Mouse (Mus musculus) liver, embryonic 16.5 days (tissue): ENCODE results near the gene Kif24. TPM values are rescaled to one million over a fixed set of nuclear protein-coding genes. Genes with fewer than 3 reads are reported as not detected.
"Not testable (repeated sequence)": the region's sequence is repeated elsewhere in the genome, so short reads cannot be mapped to it uniquely, and the experiment has no call there.

ENCODE experiments used
- ATAC-seq: fragments of 200-750 bp; cut with Nextera tagmentation; 2 replicates; pipeline ENCODE4 v1.8.0; 2017; ENCODE audit warnings: low read depth, mild to moderate bottlenecking, moderate number of reproducible peaks, moderate library complexity
- H3K27ac ChIP-seq: fragments of 300-500 bp; sonication (generic); 2 replicates; pipeline ENCODE4 v1.5.1; 2014; ENCODE audit warnings: mild to moderate bottlenecking, low read length
- H3K27me3 ChIP-seq: fragments of 300-500 bp; sonication (generic); 2 replicates; pipeline ENCODE4 v1.6.1; 2014; ENCODE audit warnings: low read depth, low read length, mixed read lengths; ENCODE audit not compliant: control insufficient read depth, insufficient read depth
- H3K36me3 ChIP-seq: fragments of 300-500 bp; sonication (generic); 2 replicates; pipeline ENCODE4 v1.6.1; 2014; ENCODE audit warnings: mild to moderate bottlenecking; ENCODE audit not compliant: control insufficient read depth, insufficient read depth
- H3K4me1 ChIP-seq: fragments of 300-500 bp; sonication (generic); 2 replicates; pipeline ENCODE4 v1.6.1; 2014; ENCODE audit warnings: low read depth, low read length, mixed read lengths; ENCODE audit not compliant: control insufficient read depth
- H3K4me2 ChIP-seq: fragments of 300-500 bp; sonication (generic); 2 replicates; pipeline ENCODE4 v1.6.1; 2014; ENCODE audit warnings: low read depth, low read length, mixed read lengths
- H3K4me3 ChIP-seq: fragments of 300-500 bp; sonication (generic); 2 replicates; pipeline ENCODE4 v1.5.1; 2014; ENCODE audit warnings: low read depth, mild to moderate bottlenecking, low read length
- H3K9ac ChIP-seq: fragments of 300-500 bp; sonication (generic); 2 replicates; pipeline ENCODE4 v1.6.1; 2014; ENCODE audit warnings: low read depth, low read length
- H3K9me3 ChIP-seq: fragments of 300-500 bp; sonication (generic); replicated peaks from 2 replicates; pipeline ENCODE4 v1.6.1; 2016; ENCODE audit warnings: low read length; ENCODE audit not compliant: control insufficient read depth
- WGBS: fragments of 180-500 bp; shearing (Covaris S2); extraction: QIAGEN DNeasy Blood & Tissue Kit; methylation state at CpG from one replicate; pipeline ENCODE4 v1.1.7; 2014; ENCODE audit not compliant: insufficient replicate concordance; 5-methylcytosine and 5-hydroxymethylcytosine counted together
- polyA plus RNA-seq: library from polyadenylated mRNA; unstranded; fragments of >200 nt; fragmentation: Nextera tagmentation; extraction: Ambion mirVana; gene quantifications from 2 replicates; pipeline ENCODE4 v1.2.1, GENCODE M21; 2015

Kif24 gene
- polyA plus RNA-seq, 1 experiment from 2014 or later, result 4.9 TPM

GRCm38 (mm10) chr4:41477648-41478160, 13.0 kb upstream of the Kif24 start:
- H3K27ac ChIP-seq, result no peak overlapping the region
- H3K27me3 ChIP-seq, result no peaks in the 10 kb centered on the region
- H3K4me3 ChIP-seq, result no peak overlapping the region
- 79% methylated on average over 9 of the region's 9 CpGs for WGBS
- no peak overlapping the region for H3K4me2 ChIP-seq
- H3K9me3 ChIP-seq, result no peaks in the 10 kb centered on the region
- no peak for ATAC-seq
- no peak overlapping the region for H3K9ac ChIP-seq
- H3K36me3 ChIP-seq, result 0 out of 2 replicates have a peak, but pooled peaks cover 3% of the 10 kb centered on the region
- H3K4me1 ChIP-seq, result no peaks in the 10 kb centered on the region

- Histone ChIP-seq H3K4me3 (no peak overlapping the region), H3K36me3 (no peaks in the 10 kb centered on the region), H3K9ac (no peak overlapping the region), H3K9me3 (no peaks in the 10 kb centered on the region), H3K27me3 (no peaks in the 10 kb centered on the region), H3K27ac (no peak overlapping the region), H3K4me2 (no peak overlapping the region), H3K4me1 (no peaks in the 10 kb centered on the region)
- no peak for ATAC-seq
- WGBS, result 71% methylated on average over 1 of the region's 1 CpGs
Observed at GRCm38 (mm10) chr4:41471384-41471689, 6.7 kb upstream of the Kif24 start.

- H3K27me3 ChIP-seq, result no peaks in the 10 kb centered on the region
- no peaks in the 10 kb centered on the region for H3K9me3 ChIP-seq
- no peak overlapping the region for H3K9ac ChIP-seq
- ATAC-seq, result no peak
- no peaks in the 10 kb centered on the region for H3K36me3 ChIP-seq
- H3K4me2 ChIP-seq, result no peak overlapping the region
- H3K4me3 ChIP-seq, result no peak overlapping the region
- WGBS, result 57% methylated on average over 5 of the region's 5 CpGs
- no peak overlapping the region for H3K27ac ChIP-seq
- no peaks in the 10 kb centered on the region for H3K4me1 ChIP-seq
Observed at GRCm38 (mm10) chr4:41470684-41471383, 6.1 kb upstream of the Kif24 start.

- Histone ChIP-seq H3K27me3 (no peaks in the 10 kb centered on the region), H3K4me3 (no peak overlapping the region), H3K36me3 (no peaks in the 10 kb centered on the region), H3K9me3 (no peaks in the 10 kb centered on the region), H3K4me2 (no peak overlapping the region), H3K4me1 (no peaks in the 10 kb centered on the region), H3K27ac (no peak overlapping the region), H3K9ac (no peak overlapping the region)
- no peak for ATAC-seq
- 55% methylated on average over 7 of the region's 7 CpGs for WGBS
Observed at GRCm38 (mm10) chr4:41470051-41470683, 5.5 kb upstream of the Kif24 start.

GRCm38 (mm10) chr4:41469199-41469598, 4.5 kb upstream of the Kif24 start:
- no peak overlapping the region for H3K9ac ChIP-seq
- 47% methylated on average over 10 of the region's 10 CpGs for WGBS
- no peak overlapping the region for H3K27ac ChIP-seq
- ATAC-seq, result no peak
- no peaks in the 10 kb centered on the region for H3K27me3 ChIP-seq
- H3K4me3 ChIP-seq, result no peak overlapping the region
- no peaks in the 10 kb centered on the region for H3K9me3 ChIP-seq
- H3K36me3 ChIP-seq, result no peaks in the 10 kb centered on the region
- H3K4me2 ChIP-seq, result no peak overlapping the region
- H3K4me1 ChIP-seq, result no peaks in the 10 kb centered on the region

- 49% methylated on average over 17 of the region's 17 CpGs for WGBS
- no peak for ATAC-seq
- no peaks in the 10 kb centered on the region for H3K9me3 ChIP-seq
- H3K4me1 ChIP-seq, result peaks cover 5% of the 10 kb centered on the region; the same call in 1 of the 2 replicates
- H3K27me3 ChIP-seq, result no peaks in the 10 kb centered on the region
- H3K4me2 ChIP-seq, result no peak overlapping the region
- no peak overlapping the region for H3K27ac ChIP-seq
- no peak overlapping the region for H3K9ac ChIP-seq
- H3K4me3 ChIP-seq, result no peak overlapping the region
- H3K36me3 ChIP-seq, result no peaks in the 10 kb centered on the region
Observed at GRCm38 (mm10) chr4:41468396-41469080, 3.9 kb upstream of the Kif24 start.

- 6% methylated on average over 17 of the region's 17 CpGs for WGBS
Observed at GRCm38 (mm10) chr4:41465287-41465665, 589 bp upstream of the Kif24 start.

GRCm38 (mm10) chr4:41463051-41463738, 1.5 kb downstream of the Kif24 start:
- not testable (repeated sequence) for H3K27me3 ChIP-seq, H3K9me3 ChIP-seq, H3K36me3 ChIP-seq, ATAC-seq
- Histone ChIP-seq H3K4me1 (peaks cover 16% of the 10 kb centered on the region), H3K4me2 (peak overlapping the region; percentile 90), H3K4me3 (peak overlapping the region; percentile 79), H3K27ac (peak overlapping the region; percentile 83), H3K9ac (peak overlapping the region; percentile 87)
- 6% methylated on average over 3 of the region's 3 CpGs for WGBS

More at GRCm38 (mm10) chr4:41465287-41465665, 589 bp upstream of the Kif24 start:
- peak overlapping the region; percentile 60 for H3K4me2 ChIP-seq
- 0 out of 2 replicates have a peak overlapping the region, but pooled peaks have one; percentile 13 for H3K27ac ChIP-seq
- peak overlapping the region; percentile 79 for H3K4me3 ChIP-seq
- ATAC-seq, result no peak
- H3K9ac ChIP-seq, result peak overlapping the region; percentile 56
- H3K36me3 ChIP-seq, result no peaks in the 10 kb centered on the region
- no peaks in the 10 kb centered on the region for H3K9me3 ChIP-seq
- peaks cover 16% of the 10 kb centered on the region for H3K4me1 ChIP-seq
- H3K27me3 ChIP-seq, result no peaks in the 10 kb centered on the region
